Mouse (Mus musculus) CH12.LX (cell line): ENCODE results near the gene Rbm25.

ENCODE experiments used
- CTCF ChIP-seq, 2 experiments: IDR thresholded peaks in 1 of 2; conservative IDR thresholded peaks in 1 of 2; 2 replicates each; pipeline ENCODE4 v1.5.1; 2011 to 2012; ENCODE audit warnings: low read depth in 2 of 2, low read length in 2 of 2, improper control_type of control experiment in 1 of 2, inconsistent platforms in 1 of 2, mild to moderate bottlenecking in 1 of 2, moderate library complexity in 1 of 2
- ELF1 ChIP-seq: IDR thresholded peaks from 2 replicates; pipeline ENCODE4 v1.6.1; 2014; ENCODE audit warnings: low read depth, mild to moderate bottlenecking, inconsistent platforms, low read length, improper control_type of control experiment
- EP300 ChIP-seq: IDR thresholded peaks from 2 replicates; pipeline ENCODE4 v1.6.1; 2011; ENCODE audit warnings: low read length, improper control_type of control experiment
- JUND ChIP-seq: conservative IDR thresholded peaks from 2 replicates; pipeline ENCODE4 v1.6.1; 2011; ENCODE audit warnings: low read depth, low read length, improper control_type of control experiment
- NRF1 ChIP-seq: IDR thresholded peaks from 2 replicates; pipeline ENCODE4 v1.6.1; 2014; ENCODE audit warnings: low read depth, mild to moderate bottlenecking, inconsistent platforms, low read length, improper control_type of control experiment, moderate library complexity
- POLR2A ChIP-seq: IDR thresholded peaks from 2 replicates; pipeline ENCODE4 v1.6.1; 2011; ENCODE audit warnings: low read depth, mild to moderate bottlenecking, improper control_type of control experiment, low read length
- POLR2AphosphoS2 ChIP-seq: IDR thresholded peaks from 2 replicates; pipeline ENCODE4 v1.6.1; 2011; ENCODE audit warnings: low read depth, low read length, improper control_type of control experiment
- USF1 ChIP-seq: IDR thresholded peaks from 2 replicates; pipeline ENCODE4 v1.6.1; 2014; ENCODE audit warnings: low read depth, mild to moderate bottlenecking, inconsistent platforms, low read length, improper control_type of control experiment
- ZC3H11A ChIP-seq: IDR thresholded peaks from 2 replicates; pipeline ENCODE4 v1.6.1; 2012; ENCODE audit warnings: low read depth, mild to moderate bottlenecking, inconsistent platforms, low read length, improper control_type of control experiment

DNA sequence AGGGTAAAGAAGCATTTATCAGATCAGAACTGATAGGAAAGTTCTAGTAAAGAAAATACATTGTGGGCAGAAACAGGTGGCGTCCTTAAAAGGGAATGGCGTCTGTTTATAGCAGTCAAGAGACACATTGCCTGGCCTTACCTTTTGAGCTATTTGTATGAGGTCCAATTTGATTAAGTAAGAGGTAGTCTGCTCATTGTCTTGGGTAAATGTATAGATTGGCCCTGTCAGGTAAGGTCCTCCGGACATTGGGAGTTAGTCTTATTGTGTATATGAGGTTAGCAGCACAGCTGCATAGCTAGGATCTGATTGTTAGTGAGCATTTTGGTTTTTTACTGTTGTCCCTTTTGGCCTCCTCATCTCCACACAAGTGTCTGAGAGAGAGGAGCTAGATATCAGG, 63.6 kb downstream of the Rbm25 start:
- no peak for TF ChIP-seq CTCF (conservative IDR thresholded peaks at IDR 0.05 in 1 of 2, IDR thresholded peaks at IDR 0.05 in 1 of 2; ENCODE audit: low read depth in 2 of 2, low read length in 2 of 2)
- TF ChIP-seq JUND = no peak
- TF ChIP-seq ELF1 = no peak
- TF ChIP-seq POLR2A = no peak
- TF ChIP-seq EP300 = no peak
- TF ChIP-seq ZC3H11A = no peak
- no peak for TF ChIP-seq USF1
- no peak for TF ChIP-seq NRF1
- no peak for TF ChIP-seq POLR2AphosphoS2
